Mouse (Mus musculus) spleen, adult 2 months (tissue): ENCODE measurements at regions not wholly inside any gene's neighbourhood (a gene's known extent, or its start where the extent isn't known, plus 50 kb on each side); places are given as distances from the start of the nearest gene placed in this dataset.

ENCODE experiments used
- DNase-seq, 2 experiments: peaks; one replicate each; pipeline versions ENCODE4 v3.0.0 to v3.0.0-alpha.2; 2012 to 2021; ENCODE audit warnings: low spot score in 2 of 2, low read depth in 1 of 2
- H3K27ac ChIP-seq: fragments of 200-500 bp; 2 replicates; pipeline ENCODE4 v1.5.1; 2012; ENCODE audit warnings: low read length, inconsistent platforms; ENCODE audit not compliant: insufficient read depth
- H3K27me3 ChIP-seq: fragments of 200-500 bp; 2 replicates; pipeline ENCODE4 v1.6.1; 2012; ENCODE audit warnings: mild to moderate bottlenecking, moderate library complexity, low read length, inconsistent platforms; ENCODE audit not compliant: control insufficient read depth, insufficient read depth
- H3K36me3 ChIP-seq: fragments of 200-500 bp; 2 replicates; pipeline ENCODE4 v1.6.1; 2012; ENCODE audit warnings: mild to moderate bottlenecking, low read length, inconsistent platforms; ENCODE audit not compliant: control insufficient read depth, insufficient read depth
- H3K4me1 ChIP-seq: fragments of 200-500 bp; 2 replicates; pipeline ENCODE4 v1.6.1; 2011; ENCODE audit warnings: inconsistent platforms; ENCODE audit not compliant: control insufficient read depth, insufficient read depth, insufficient read length
- H3K4me3 ChIP-seq: fragments of 200-500 bp; 2 replicates; pipeline ENCODE4 v1.5.1; 2011; ENCODE audit warnings: mild to moderate bottlenecking, inconsistent platforms; ENCODE audit not compliant: insufficient read depth, insufficient read length; ENCODE audit errors: extremely low read depth
- CTCF ChIP-seq: fragments of 200-500 bp; IDR thresholded peaks from 2 replicates; pipeline ENCODE4 v1.5.1; 2011; ENCODE audit warnings: mild to moderate bottlenecking, inconsistent platforms; ENCODE audit not compliant: insufficient read depth, insufficient read length, insufficient replicate concordance; ENCODE audit errors: extremely low read depth
- POLR2A ChIP-seq: fragments of 200-500 bp; IDR thresholded peaks from 2 replicates; pipeline ENCODE4 v1.6.1; 2011; ENCODE audit warnings: low read depth, low read length, inconsistent platforms
- WGBS: fragments of 180-500 bp; shearing (Covaris S2); methylation state at CpG from one replicate; pipeline ENCODE4 v1.1.7; 2018; 5-methylcytosine and 5-hydroxymethylcytosine counted together

GRCm38 (mm10) chr4:95483571-95483970 is 73.7 kb upstream of the Fggy start:
- TF ChIP-seq POLR2A = no peak
- H3K4me3 ChIP-seq = no peak overlapping the region
- no peak for DNase-seq
- no peaks in the 10 kb centered on the region for H3K36me3 ChIP-seq
- H3K27me3 ChIP-seq = no peaks in the 10 kb centered on the region
- H3K27ac ChIP-seq = no peak overlapping the region
- no peaks in the 10 kb centered on the region for H3K4me1 ChIP-seq
- WGBS = 62% methylated on average over 6 of the region's 6 CpGs

- Histone ChIP-seq H3K4me3 (no peak overlapping the region), H3K4me1 (no peaks in the 10 kb centered on the region), H3K27me3 (no peaks in the 10 kb centered on the region), H3K27ac (no peak overlapping the region), H3K36me3 (no peaks in the 10 kb centered on the region)
- 58% methylated on average over 7 of the region's 7 CpGs for WGBS
- no peak for DNase-seq
- TF ChIP-seq CTCF = no peak
- TF ChIP-seq POLR2A = no peak
Measured at GRCm38 (mm10) chr4:95487323-95487722, 70.0 kb upstream of the Fggy start.

DNA sequence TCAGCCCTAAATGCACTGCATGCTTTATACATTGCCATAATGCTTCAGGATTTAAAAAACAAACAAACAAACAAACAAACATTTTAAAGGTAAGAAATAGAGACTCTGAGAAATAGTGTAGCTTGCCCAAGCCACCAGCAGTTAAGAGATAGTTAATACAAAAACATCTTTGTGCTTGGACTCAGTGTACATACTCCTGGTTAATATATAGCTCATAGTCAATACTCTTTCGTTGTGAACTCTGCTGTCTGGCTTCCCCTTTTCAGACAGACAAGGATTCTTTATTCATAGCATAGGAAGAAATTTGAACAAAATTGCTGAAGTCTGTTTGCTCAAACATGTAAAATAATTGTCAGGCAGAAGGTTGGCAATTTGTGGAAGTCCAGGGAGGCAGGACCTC is 69.3 kb upstream of the Fggy start:
- WGBS = 33% methylated on average over 1 of the region's 1 CpGs
- no peak overlapping the region for H3K4me3 ChIP-seq
- H3K27ac ChIP-seq = no peak overlapping the region
- no peak for DNase-seq
- H3K4me1 ChIP-seq = no peaks in the 10 kb centered on the region
- TF ChIP-seq POLR2A (no peak), CTCF (no peak)
- no peaks in the 10 kb centered on the region for H3K27me3 ChIP-seq
- H3K36me3 ChIP-seq = no peaks in the 10 kb centered on the region

- Histone ChIP-seq H3K36me3 (no peaks in the 10 kb centered on the region), H3K4me1 (no peaks in the 10 kb centered on the region), H3K27ac (no peak overlapping the region), H3K27me3 (no peaks in the 10 kb centered on the region), H3K4me3 (no peak overlapping the region)
- DNase-seq = no peak
- TF ChIP-seq POLR2A = no peak
- TF ChIP-seq CTCF = no peak
- 87% methylated on average over 2 of the region's 2 CpGs for WGBS
Measured at GRCm38 (mm10) chr4:95489059-95489458, 68.2 kb upstream of the Fggy start.

DNA sequence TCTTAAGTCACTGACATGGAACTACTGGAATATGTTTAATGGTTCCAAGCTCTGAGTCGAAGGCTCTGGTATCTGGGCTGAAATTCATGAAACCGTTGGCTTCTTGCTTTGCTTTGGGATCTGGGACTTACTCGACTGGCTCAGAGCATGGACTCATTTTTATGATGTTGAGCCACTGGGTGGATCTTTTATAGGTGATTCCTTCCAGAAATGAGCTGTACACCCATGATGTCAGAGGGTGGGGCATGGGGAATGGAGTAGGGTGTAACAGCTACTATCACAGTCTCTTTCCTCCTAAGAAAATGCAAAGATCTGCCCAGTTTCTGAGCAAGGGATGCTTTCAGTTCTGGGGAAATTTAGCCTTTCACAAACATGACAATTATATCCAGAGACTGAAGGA is 57.0 kb upstream of the Fggy start:
- Histone ChIP-seq H3K4me3 (no peak overlapping the region), H3K36me3 (no peaks in the 10 kb centered on the region), H3K27me3 (no peaks in the 10 kb centered on the region), H3K27ac (no peak overlapping the region), H3K4me1 (no peaks in the 10 kb centered on the region)
- no peak for DNase-seq
- WGBS = 89% methylated on average over 3 of the region's 3 CpGs
- no peak for TF ChIP-seq POLR2A
- TF ChIP-seq CTCF = no peak

- H3K4me3 ChIP-seq = no peak overlapping the region
- 76% methylated on average over 2 of the region's 2 CpGs for WGBS
- no peak for TF ChIP-seq CTCF
- no peak for TF ChIP-seq POLR2A
- H3K36me3 ChIP-seq = no peaks in the 10 kb centered on the region
- no peaks in the 10 kb centered on the region for H3K4me1 ChIP-seq
- no peaks in the 10 kb centered on the region for H3K27me3 ChIP-seq
- DNase-seq = no peak
- H3K27ac ChIP-seq = no peak overlapping the region
Measured at GRCm38 (mm10) chr4:95501164-95501563, 56.1 kb upstream of the Fggy start.

GRCm38 (mm10) chr4:95507141-95507945 is 50.0 kb upstream of the Fggy start:
- Histone ChIP-seq H3K4me1 (no peaks in the 10 kb centered on the region), H3K4me3 (no peak overlapping the region; the same call in 1 of the 2 replicates), H3K27ac (no peak overlapping the region), H3K27me3 (no peaks in the 10 kb centered on the region), H3K36me3 (no peaks in the 10 kb centered on the region)
- TF ChIP-seq POLR2A (no peak), CTCF (no peak)
- WGBS = 56% methylated on average over 7 of the region's 7 CpGs
- no peak for DNase-seq
